Mouse (Mus musculus): ENCODE results near the gene Cst8.

GRCm38 (mm10) chr2:148834912-148835311 is 36.3 kb downstream of the Cst8 start, which contains the start of gene Cst9:
- TF ChIP-seq POLR2A (IDR thresholded peaks at IDR 0.05; ENCODE audit: control insufficient read depth in 1 of 2, insufficient read depth in 1 of 2, low read depth in 1 of 2, low read length in 2 of 2, poor library complexity in 1 of 2) (no peak), CTCF (IDR thresholded peaks at IDR 0.05 in 2 of 3, conservative IDR thresholded peaks at IDR 0.05 in 1 of 3; ENCODE audit: control insufficient read depth in 1 of 3, insufficient read depth in 1 of 3, low read depth in 2 of 3, low read length in 3 of 3, poor library complexity in 1 of 3, severe bottlenecking in 1 of 3) (no peak), MAZ (IDR thresholded peaks at IDR 0.05; ENCODE audit: low read depth, low read length) (no peak), JUND (IDR thresholded peaks at IDR 0.05; ENCODE audit: low read depth, low read length) (no peak), GATA1 (IDR thresholded peaks at IDR 0.05; ENCODE audit: low read depth, low read length) (no peak), NRF1 (IDR thresholded peaks at IDR 0.05; ENCODE audit: insufficient read depth, low read depth, low read length, poor library complexity, severe bottlenecking) (no peak), USF1 (IDR thresholded peaks at IDR 0.05; ENCODE audit: low read depth, low read length) (no peak), EP300 (IDR thresholded peaks at IDR 0.05; ENCODE audit: low read depth in 1 of 2, low read length in 2 of 2) (no peak)
